Mouse (Mus musculus): ENCODE results near the gene Atp2c2. TPM values are rescaled to one million over a fixed set of nuclear protein-coding genes. Genes with fewer than 3 reads are reported as not detected.

Gene Atp2c2
- polyA plus RNA-seq, 1 experiment from 2014 or later: 0.04 TPM

DNA sequence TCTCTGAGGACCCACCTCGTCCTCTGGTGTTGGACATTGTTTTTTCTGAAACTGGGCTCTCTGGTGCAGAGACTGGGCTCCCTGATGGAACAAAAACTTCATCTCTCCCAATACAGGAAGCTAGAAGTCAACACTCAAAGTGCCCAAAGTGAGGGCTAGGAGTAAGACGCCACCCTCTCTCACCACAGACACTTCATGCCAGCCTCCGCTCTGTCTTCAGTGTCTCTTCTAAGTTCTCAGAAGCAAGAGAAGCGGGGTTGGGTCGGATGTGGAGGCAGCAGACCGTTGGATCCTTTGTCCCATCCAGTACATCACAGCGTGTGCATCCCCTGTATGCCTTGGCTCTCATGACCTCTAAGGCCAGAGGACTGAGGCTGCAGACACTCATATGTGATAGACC, 89.8 kb downstream of the Atp2c2 start:
- no peak for TF ChIP-seq CTCF (IDR thresholded peaks at IDR 0.05)
- ATAC-seq (no peak), DNase-seq (ENCODE audit: low read depth, low spot score) (no peak)
- in situ Hi-C loops (cut with MboI; ENCODE audit: low pct_unique_long_range_greater_than_20kb): no loop called here
- no peaks in the 10 kb centered on the region for H3K27me3 ChIP-seq
- POLR2A ChIA-PET: no interaction called here
- CTCF ChIA-PET: interaction anchor here (0.9 kb wide), 1 partner anchor 10 kb away, joined by 3 read pairs; no protein-coding TSS in a partner anchor

DNA sequence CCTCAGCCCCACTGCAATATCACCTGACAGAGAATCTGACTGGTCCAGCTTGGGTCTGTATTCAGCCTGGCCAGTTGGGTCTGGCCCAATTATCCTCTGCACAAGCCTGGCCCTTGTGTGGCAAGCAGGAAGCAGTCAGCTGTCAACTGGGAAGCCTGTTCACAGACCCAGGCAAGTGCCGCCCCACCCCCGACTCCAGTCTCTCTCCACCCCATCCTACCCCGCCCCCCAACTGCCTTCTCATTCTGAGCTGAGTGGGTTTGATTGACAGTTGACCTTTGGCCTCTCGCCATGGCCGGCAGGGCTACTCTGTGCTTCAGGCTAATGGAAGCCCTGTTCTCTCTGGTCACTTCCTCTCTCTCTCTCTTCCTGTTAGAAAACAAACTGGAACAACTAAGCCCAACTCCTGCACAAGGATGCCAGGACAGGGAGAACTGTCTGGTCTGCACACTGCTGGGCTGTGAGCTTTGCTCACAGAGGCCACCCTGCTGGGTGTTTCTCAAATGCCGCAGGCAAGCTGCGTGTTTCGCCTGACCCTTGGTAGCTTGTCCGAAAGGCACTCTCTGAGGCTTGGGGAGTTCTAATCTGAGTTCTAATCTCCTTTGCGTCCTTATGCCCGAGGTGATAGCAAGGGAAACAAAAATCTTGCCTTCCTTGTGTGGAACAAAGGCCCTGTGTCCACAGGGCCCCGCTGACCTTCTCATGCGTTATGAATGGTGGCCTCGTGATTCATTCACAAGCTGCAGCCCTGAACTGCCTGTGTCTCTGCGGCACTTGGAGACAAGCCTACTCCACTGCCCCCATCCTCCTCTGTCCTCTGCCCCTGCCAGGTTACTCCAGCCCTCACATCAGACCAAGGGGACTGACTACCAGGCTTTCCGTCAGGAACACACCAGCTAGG, 92.2 kb downstream of the Atp2c2 start:
- CTCF ChIA-PET: interaction anchor here (1.2 kb wide), 2 partner anchors 10 to 13 kb away, joined by 3 read pairs; partner anchors contain the start of gene Tldc1
- ATAC-seq (no peak), DNase-seq (ENCODE audit: low read depth, low spot score) (no peak)
- H3K27me3 ChIP-seq: no peaks in the 10 kb centered on the region
- POLR2A ChIA-PET: interaction anchor here (0.7 kb wide), 1 partner anchor 70 kb away, joined by 3 read pairs; the partner anchor contains the start of gene Klhl36
- in situ Hi-C loops (cut with MboI; ENCODE audit: low pct_unique_long_range_greater_than_20kb): no loop called here
- TF ChIP-seq CTCF (IDR thresholded peaks at IDR 0.05): no peak

DNA sequence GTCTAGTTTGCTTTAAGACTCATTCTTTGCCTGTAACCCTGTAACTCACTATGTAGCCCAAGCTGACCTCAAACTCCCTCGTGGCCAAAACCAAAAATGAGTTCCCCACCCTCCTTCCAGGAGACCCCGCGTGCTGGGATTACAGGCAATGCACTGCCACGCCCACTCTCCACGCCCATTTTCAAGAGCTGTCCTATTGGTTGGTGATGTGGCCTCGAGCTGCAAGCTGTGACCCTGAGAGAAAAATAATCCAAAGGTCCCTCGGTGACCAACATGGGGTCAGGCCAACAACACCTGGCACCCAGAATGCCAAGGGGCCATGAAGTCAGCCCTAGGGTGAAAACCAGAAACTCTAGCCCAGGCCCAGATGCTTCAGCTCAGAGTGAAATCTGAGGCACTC, 94.9 kb downstream of the Atp2c2 start:
- ChIA-PET CTCF (no interaction called here), POLR2A (no interaction called here)
- no peak for TF ChIP-seq CTCF (IDR thresholded peaks at IDR 0.05)
- in situ Hi-C loops (cut with MboI; ENCODE audit: low pct_unique_long_range_greater_than_20kb): no loop called here
- ATAC-seq (no peak), DNase-seq (ENCODE audit: low read depth, low spot score) (no peak)
- H3K27me3 ChIP-seq: no peaks in the 10 kb centered on the region

DNA sequence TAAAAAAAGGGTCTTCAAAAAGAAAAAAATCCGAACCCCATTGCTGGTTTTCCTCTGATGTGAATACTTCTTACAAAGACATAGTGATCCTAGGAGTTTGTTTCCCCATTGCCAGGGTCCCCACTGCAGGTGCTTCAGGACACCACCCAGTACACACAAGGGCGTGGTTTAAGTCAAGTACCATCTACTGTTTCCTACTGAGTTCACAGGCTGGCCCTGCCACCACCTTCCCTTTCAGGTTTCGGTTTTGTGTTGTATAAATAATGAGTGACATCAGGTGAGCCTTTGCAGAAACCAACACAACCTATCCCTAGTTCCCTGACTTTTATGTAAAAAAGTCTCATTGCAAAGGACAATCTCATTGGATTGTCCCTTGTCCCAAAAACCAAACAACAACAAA, 95.8 kb downstream of the Atp2c2 start:
- in situ Hi-C loops (cut with MboI; ENCODE audit: low pct_unique_long_range_greater_than_20kb): no loop called here
- H3K27me3 ChIP-seq: no peaks in the 10 kb centered on the region
- ChIA-PET CTCF (no interaction called here), POLR2A (no interaction called here)
- DNase-seq (ENCODE audit: low read depth, low spot score) (no peak), ATAC-seq (no peak)
- TF ChIP-seq CTCF (IDR thresholded peaks at IDR 0.05): no peak

DNA sequence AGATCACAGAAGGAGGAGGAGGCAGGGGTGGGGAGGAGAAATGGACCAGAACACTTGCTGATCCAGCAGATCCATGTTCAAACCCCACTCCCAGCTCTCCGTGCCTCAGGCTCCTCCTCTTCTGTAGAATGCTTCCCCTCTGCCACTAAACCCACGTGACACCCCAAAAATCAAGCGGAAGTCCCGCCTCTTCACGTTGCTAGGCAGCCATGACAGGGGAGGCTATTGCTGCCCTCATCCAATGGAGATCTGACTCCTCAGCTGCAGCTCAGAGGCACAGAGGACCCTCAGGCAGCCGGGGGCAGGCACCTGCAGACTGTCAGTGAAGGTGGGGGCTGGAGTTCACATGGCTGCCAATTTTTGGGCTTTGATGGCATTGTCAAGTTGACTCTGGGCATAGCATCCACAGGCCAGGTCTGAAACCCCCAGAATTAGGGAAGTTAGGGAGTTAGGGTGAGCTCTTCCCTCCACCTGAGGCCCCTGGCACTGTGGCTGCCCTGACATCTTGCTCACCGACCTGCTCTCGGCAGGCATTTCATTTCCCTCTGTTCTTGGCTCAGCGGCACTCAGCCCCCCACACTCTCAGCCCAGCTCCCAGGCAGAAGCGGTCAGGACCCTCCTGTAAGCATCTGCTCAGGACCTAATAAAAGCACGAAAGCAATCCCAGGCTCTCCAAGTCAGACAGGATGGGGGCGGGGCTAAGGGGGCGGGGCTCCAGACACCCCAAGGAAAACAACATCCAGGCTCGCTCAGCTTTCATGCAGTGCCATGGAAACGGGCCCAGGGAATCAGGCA, 98.6 kb downstream of the Atp2c2 start:
- CTCF ChIA-PET: interaction anchor here (1.3 kb wide), 2 partner anchors 9 to 16 kb away, joined by 3 to 4 read pairs; no protein-coding TSS in a partner anchor
- TF ChIP-seq CTCF (IDR thresholded peaks at IDR 0.05): no peak
- no peak for DNase-seq (ENCODE audit: low read depth, low spot score)
- no peaks in the 10 kb centered on the region for H3K27me3 ChIP-seq
- POLR2A ChIA-PET: no interaction called here
- no peak for ATAC-seq
- in situ Hi-C loops (cut with MboI; ENCODE audit: low pct_unique_long_range_greater_than_20kb): no loop called here

DNA sequence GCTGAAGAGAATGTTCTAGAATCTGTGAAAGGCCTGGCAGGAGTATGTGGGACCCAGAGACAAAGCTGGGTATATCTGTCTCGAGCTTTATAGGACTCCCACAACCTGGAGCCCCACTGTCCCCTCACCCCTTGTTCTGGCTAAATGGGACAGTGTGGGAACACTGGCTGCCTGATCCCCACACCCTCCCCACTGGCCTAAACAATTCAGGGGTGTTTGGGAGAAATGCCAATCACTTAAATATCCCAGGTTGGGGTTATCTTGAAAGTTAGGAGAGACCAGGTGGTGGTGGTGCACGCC, 99.1 kb downstream of the Atp2c2 start:
- in situ Hi-C loops (cut with MboI; ENCODE audit: low pct_unique_long_range_greater_than_20kb): no loop called here
- ATAC-seq: no peak
- no peak for DNase-seq (ENCODE audit: low read depth, low spot score)
- ChIA-PET POLR2A (no interaction called here), CTCF (interaction anchor here (1.3 kb wide), 1 partner anchor 16 kb away, joined by 4 read pairs; no protein-coding TSS in a partner anchor)
- TF ChIP-seq CTCF (IDR thresholded peaks at IDR 0.05): no peak
- H3K27me3 ChIP-seq: no peaks in the 10 kb centered on the region

DNA sequence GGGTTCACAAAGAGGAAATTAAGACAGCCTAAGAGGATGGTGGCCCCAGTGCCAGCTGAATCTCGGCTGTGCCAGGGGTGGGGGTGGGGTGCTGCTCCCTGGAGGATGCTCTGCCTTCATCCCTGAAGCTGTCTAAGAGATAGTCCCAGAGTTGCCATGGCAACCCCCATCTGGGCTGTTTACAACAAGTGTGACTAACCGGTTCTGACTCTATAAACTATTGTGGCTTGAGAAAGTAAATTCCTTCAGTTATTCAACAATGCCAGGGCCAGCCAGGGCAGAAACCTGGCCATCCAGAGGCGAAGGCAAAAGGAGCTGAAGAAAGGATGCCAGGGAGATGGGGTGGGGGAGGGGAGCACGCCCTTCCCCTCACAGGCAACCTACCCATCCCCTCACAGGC, 101.4 kb downstream of the Atp2c2 start:
- ATAC-seq (peak; percentile 20), DNase-seq (ENCODE audit: low read depth, low spot score) (no peak)
- CTCF ChIA-PET: no interaction called here
- no peaks in the 10 kb centered on the region for H3K27me3 ChIP-seq
- POLR2A ChIA-PET: no interaction called here
- TF ChIP-seq CTCF (IDR thresholded peaks at IDR 0.05): no peak
- in situ Hi-C loops (cut with MboI; ENCODE audit: low pct_unique_long_range_greater_than_20kb): no loop called here

DNA sequence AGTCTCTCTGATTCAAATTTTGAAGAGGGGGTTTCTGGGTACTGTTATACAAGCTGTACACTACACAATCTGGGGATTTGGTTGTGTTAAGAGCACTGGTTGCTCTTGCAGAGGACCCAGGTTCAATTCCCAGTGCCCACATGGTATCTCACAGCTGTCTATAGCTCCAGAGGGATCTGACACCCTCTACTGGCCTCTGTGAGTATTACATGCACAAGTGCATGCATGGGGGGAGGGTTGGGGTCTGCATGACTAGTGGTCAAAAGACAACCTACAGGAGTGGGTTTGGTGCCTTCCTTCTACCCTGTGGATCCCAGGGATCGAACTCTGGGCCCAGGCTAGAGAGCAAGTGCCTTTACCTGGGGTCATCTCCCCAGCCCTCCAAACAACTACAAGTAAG, 102.8 kb downstream of the Atp2c2 start:
- ChIA-PET POLR2A (no interaction called here), CTCF (interaction anchor here (1.4 kb wide), 1 partner anchor 9 kb away, joined by 3 read pairs; no protein-coding TSS in a partner anchor)
- TF ChIP-seq CTCF (IDR thresholded peaks at IDR 0.05): no peak
- ATAC-seq: no peak
- in situ Hi-C loops (cut with MboI; ENCODE audit: low pct_unique_long_range_greater_than_20kb): no loop called here
- H3K27me3 ChIP-seq: no peaks in the 10 kb centered on the region
- no peak for DNase-seq (ENCODE audit: low read depth, low spot score)

DNA sequence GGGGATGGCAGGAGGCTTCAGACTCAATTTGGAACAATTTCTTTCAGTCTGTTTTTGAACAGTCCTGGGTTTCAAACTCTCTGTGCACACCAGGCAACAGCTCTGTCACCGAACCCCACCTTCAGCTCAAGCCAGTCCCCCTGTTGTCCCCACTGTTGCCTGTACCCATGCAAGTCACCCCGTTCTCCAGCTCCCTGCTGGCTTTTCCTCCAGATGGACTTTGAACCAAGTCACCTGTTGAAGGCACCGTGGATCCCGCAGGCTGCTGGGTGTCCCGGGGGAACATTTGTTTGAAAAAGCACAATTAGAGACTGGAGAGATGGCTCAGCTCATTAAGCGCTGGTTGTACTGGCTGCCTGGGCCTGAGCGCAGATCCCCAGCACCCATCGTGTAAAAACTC, 105.5 kb downstream of the Atp2c2 start:
- in situ Hi-C loops (cut with MboI; ENCODE audit: low pct_unique_long_range_greater_than_20kb): no loop called here
- no peak for ATAC-seq
- DNase-seq (ENCODE audit: low read depth, low spot score): no peak
- no peak for TF ChIP-seq CTCF (IDR thresholded peaks at IDR 0.05)
- CTCF ChIA-PET: no interaction called here
- H3K27me3 ChIP-seq: no peaks in the 10 kb centered on the region
- POLR2A ChIA-PET: no interaction called here

DNA sequence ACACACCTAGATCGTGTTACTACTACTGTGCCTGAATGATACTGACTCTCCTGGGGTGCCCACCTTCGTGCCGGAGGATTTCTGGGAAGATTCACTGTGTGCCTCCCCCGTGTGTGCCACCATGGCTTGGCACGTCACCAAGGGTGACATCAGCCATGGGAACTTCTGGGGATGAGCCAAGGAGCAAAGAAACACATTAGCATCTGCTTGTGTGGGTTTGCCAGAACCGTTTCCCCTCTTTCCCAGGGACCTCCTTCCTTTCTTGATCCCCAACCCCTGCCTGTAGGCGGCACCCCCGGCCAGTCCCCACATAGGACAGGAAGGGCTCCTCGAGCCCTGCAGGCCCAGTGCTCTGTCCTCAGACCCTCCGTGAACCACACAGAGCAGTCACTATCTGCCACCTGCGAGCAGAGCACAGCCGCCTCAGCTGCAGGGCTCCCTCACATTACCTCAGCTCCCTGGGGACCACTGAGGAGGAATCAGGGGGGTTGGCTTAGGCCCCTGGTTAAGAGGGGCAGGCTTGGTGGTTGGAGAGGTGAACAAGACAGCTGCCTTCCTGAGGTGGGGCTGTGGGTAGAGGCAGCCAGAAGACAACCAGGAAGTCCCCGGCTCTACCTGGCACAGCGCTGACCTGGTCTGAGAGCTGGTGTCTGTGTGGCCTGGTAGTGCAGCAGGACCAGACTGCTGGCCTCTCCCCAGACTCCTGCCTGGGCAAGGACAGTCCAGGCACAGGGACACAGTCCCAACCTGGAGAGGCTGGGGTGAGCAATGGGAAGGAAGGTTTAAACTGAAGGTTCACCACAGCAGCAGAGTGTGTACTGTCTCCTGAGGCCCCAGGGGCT, 106.8 kb downstream of the Atp2c2 start:
- POLR2A ChIA-PET: interaction anchor here (1.1 kb wide), 1 partner anchor 23 kb away, joined by 3 read pairs; no protein-coding TSS in a partner anchor
- CTCF ChIA-PET: interaction anchor here (1.0 to 1.3 kb wide), 3 partner anchors 9 to 121 kb away, joined by 3 read pairs; no protein-coding TSS in a partner anchor
- no peak for TF ChIP-seq CTCF (IDR thresholded peaks at IDR 0.05)
- no peaks in the 10 kb centered on the region for H3K27me3 ChIP-seq
- no peak for ATAC-seq
- in situ Hi-C loops (cut with MboI; ENCODE audit: low pct_unique_long_range_greater_than_20kb): no loop called here
- peak; percentile 51 for DNase-seq (ENCODE audit: low read depth, low spot score)

Other genes with a start within 250 kb of the Atp2c2 start
- gene Slc38a8, start 198.3 kb upstream of the Atp2c2 start, polyA plus RNA-seq (2021): not detected
- 144 TPM for gene Mbtps1, start 141.3 kb upstream of the Atp2c2 start, polyA plus RNA-seq (2021)
- 26.1 TPM for gene Hsdl1, start 124.8 kb upstream of the Atp2c2 start, polyA plus RNA-seq (2021)
- 0.13 TPM for gene Dnaaf1, start 124.8 kb upstream of the Atp2c2 start, polyA plus RNA-seq (2021)
- gene Taf1c, start 94.8 kb upstream of the Atp2c2 start, polyA plus RNA-seq (2021): 10.6 TPM
- not detected for gene Adad2, start 87.3 kb upstream of the Atp2c2 start, polyA plus RNA-seq (2021)
- 0.06 TPM for gene Kcng4, start 64.3 kb upstream of the Atp2c2 start, polyA plus RNA-seq (2021)
- not detected for gene Wfdc1, start 33.6 kb upstream of the Atp2c2 start, polyA plus RNA-seq (2021)
- gene Tldc1, start 78.4 kb downstream of the Atp2c2 start, polyA plus RNA-seq (2021): 21.1 TPM
- gene Cotl1, start 140.5 kb downstream of the Atp2c2 start, polyA plus RNA-seq (2021): 33.3 TPM
- 8.6 TPM for gene Klhl36, start 162.3 kb downstream of the Atp2c2 start, polyA plus RNA-seq (2021)
- 107 TPM for gene Usp10, start 210.4 kb downstream of the Atp2c2 start, polyA plus RNA-seq (2021)
- 86.7 TPM for gene Gm20388, start 210.8 kb downstream of the Atp2c2 start, polyA plus RNA-seq (2021)

Measured in Patski (cell line).